Mouse (Mus musculus): ENCODE data around the gene Saysd1.

Gene Saysd1

GRCm38 (mm10) chr14:20112218-20112617 lies 26.1 kb downstream of the Saysd1 start:
- DNase-seq (ENCODE audit: low read depth in 2 of 2, low spot score in 2 of 2) = no peak

GRCm38 (mm10) chr14:20110945-20111344 lies 27.4 kb downstream of the Saysd1 start:
- no peak for DNase-seq (ENCODE audit: low read depth in 2 of 2, low spot score in 2 of 2)

GRCm38 (mm10) chr14:20106271-20106670 lies 32.1 kb downstream of the Saysd1 start:
- no peak for DNase-seq (ENCODE audit: low read depth in 2 of 2, low spot score in 2 of 2)

GRCm38 (mm10) chr14:20103207-20103606 lies 35.1 kb downstream of the Saysd1 start:
- DNase-seq (ENCODE audit: low read depth in 2 of 2, low spot score in 2 of 2) = no peak

- no peak for DNase-seq (ENCODE audit: low read depth in 2 of 2, low spot score in 2 of 2)
These were observed 40.3 kb downstream of the Saysd1 start for GRCm38 (mm10) chr14:20098061-20098460.

GRCm38 (mm10) chr14:20094942-20095341 lies 43.4 kb downstream of the Saysd1 start:
- no peak for DNase-seq (ENCODE audit: low read depth in 2 of 2, low spot score in 2 of 2)

GRCm38 (mm10) chr14:20093493-20093892 lies 44.8 kb downstream of the Saysd1 start:
- DNase-seq (ENCODE audit: low read depth in 2 of 2, low spot score in 2 of 2) = no peak

GRCm38 (mm10) chr14:20084335-20084734 lies 54.0 kb downstream of the Saysd1 start:
- no peak for DNase-seq (ENCODE audit: low read depth in 2 of 2, low spot score in 2 of 2)

- peak; percentile 92 to 96 for DNase-seq (ENCODE audit: low read depth in 2 of 2, low spot score in 2 of 2)
These were observed 55.6 kb downstream of the Saysd1 start for GRCm38 (mm10) chr14:20082536-20083325.

GRCm38 (mm10) chr14:20081937-20082533 lies 56.3 kb downstream of the Saysd1 start:
- peak in 1 of 2 experiments; percentile 2 for DNase-seq (ENCODE audit: low read depth in 2 of 2, low spot score in 2 of 2)

GRCm38 (mm10) chr14:20081084-20081483 lies 57.2 kb downstream of the Saysd1 start:
- no peak for DNase-seq (ENCODE audit: low read depth in 2 of 2, low spot score in 2 of 2)

GRCm38 (mm10) chr14:20077181-20077580 lies 61.2 kb downstream of the Saysd1 start:
- no peak for DNase-seq (ENCODE audit: low read depth in 2 of 2, low spot score in 2 of 2)

- DNase-seq (ENCODE audit: low read depth in 2 of 2, low spot score in 2 of 2) = no peak
These were observed 62.8 kb downstream of the Saysd1 start for GRCm38 (mm10) chr14:20075544-20075943.

GRCm38 (mm10) chr14:20074759-20075158 lies 63.6 kb downstream of the Saysd1 start:
- no peak for DNase-seq (ENCODE audit: low read depth in 2 of 2, low spot score in 2 of 2)

- no peak for DNase-seq (ENCODE audit: low read depth in 2 of 2, low spot score in 2 of 2)
These were observed 67.7 kb downstream of the Saysd1 start for GRCm38 (mm10) chr14:20070629-20071028.

- DNase-seq (ENCODE audit: low read depth in 2 of 2, low spot score in 2 of 2) = no peak
These were observed 70.0 kb downstream of the Saysd1 start for GRCm38 (mm10) chr14:20068365-20068764.

GRCm38 (mm10) chr14:20067293-20068074 lies 70.8 kb downstream of the Saysd1 start:
- DNase-seq (ENCODE audit: low read depth in 2 of 2, low spot score in 2 of 2) = peak; percentile 55 to 68

GRCm38 (mm10) chr14:20064771-20065170 lies 73.6 kb downstream of the Saysd1 start:
- DNase-seq (ENCODE audit: low read depth in 2 of 2, low spot score in 2 of 2) = no peak

- DNase-seq (ENCODE audit: low read depth in 2 of 2, low spot score in 2 of 2) = no peak
These were observed 89.9 kb downstream of the Saysd1 start for GRCm38 (mm10) chr14:20048481-20048835.

- no peak for DNase-seq (ENCODE audit: low read depth in 2 of 2, low spot score in 2 of 2)
These were observed 90.4 kb downstream of the Saysd1 start for GRCm38 (mm10) chr14:20047814-20048480.

- no peak for DNase-seq (ENCODE audit: low read depth in 2 of 2, low spot score in 2 of 2)
These were observed 91.0 kb downstream of the Saysd1 start for GRCm38 (mm10) chr14:20047291-20047690.
